Mouse (Mus musculus) embryonic stem cell, embryonic (primary cell): Measurements from ENCODE around the gene Pter.

ENCODE experiments used
- CTCF ChIA-PET, 4 experiments: fragments of 300-600 bp in 2 of 4; fragments of 350-600 bp in 2 of 4; sonication (Branson Sonifier 250); formaldehyde crosslinking; loops; one replicate each; lab custom pipeline; 2022; ENCODE audit warnings: inconsistent platforms in 2 of 4; lab: Charles Lee
- POLR2A ChIA-PET, 4 experiments: fragments of 300-600 bp in 2 of 4; fragments of 350-600 bp in 2 of 4; sonication (Branson Sonifier 250); formaldehyde crosslinking; loops; one replicate each; lab custom pipeline; 2022; ENCODE audit warnings: antibody characterized with exemption in 4 of 4, inconsistent platforms in 1 of 4; lab: Charles Lee

The Pter gene

DNA sequence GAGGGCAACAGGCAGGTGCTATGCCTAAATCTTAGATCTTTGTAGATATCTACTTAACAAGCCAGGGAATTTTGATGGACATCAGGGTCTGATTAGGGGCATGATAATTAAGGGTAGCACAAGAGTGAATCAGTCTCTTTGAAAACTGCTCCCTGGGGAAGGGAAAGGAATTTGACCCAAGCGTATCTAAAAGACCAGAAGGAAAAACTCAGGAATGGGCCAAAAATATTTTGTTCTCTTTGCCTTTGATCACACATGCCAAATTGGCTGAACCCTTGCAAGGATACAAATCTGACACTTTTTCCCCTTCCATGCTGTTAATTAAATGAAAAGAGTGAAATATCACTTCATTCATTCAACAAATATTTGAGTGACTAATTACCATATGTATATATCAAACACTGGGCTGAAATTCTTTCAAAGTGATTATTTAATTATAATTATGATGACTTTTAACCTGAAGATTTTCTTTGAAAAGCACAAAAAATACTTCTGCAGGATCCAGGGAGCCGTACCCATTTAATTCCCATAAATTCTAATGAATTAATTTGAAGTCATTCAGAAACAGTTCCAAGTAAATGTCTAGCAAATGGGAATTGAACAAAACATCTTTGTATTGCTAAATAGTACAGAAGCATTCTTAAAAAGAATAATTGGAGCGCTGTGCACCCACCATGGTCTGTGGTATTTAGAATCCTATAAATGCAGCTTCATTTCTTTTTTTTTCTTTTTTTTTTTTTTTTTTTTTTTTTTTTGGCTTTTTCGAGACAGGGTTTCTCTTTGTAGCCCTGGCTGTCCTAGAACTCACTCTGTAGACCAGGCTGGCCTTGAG lies 61.3 kb downstream of the Pter start:
- POLR2A ChIA-PET = interaction anchor here in 1 of 4 experiments (0.6 kb wide), 3 partner anchors 18 to 323 kb away, joined by 4 to 6 read pairs (median 5); no protein-coding TSS in a partner anchor
- CTCF ChIA-PET = no interaction called here

DNA sequence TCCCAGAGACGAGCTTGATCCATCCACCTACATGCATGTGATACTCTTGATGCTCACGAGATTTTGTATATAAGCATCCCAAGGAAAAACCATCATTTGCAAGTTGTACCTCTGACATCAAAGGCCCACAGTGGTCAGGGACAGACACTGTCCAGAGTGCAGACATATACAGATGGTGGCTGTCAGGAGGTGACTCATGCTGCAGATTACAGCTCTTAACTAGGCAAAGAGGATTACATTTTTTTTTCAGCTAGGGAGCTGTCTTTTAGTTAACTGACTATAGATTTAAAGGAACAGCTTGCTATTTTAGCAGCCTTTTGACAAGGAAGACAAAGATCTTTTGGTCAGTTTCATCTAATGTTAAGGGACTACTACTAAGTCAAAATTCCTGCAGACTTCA lies 76.2 kb downstream of the Pter start:
- CTCF ChIA-PET = no interaction called here
- POLR2A ChIA-PET = interaction anchor here in 2 of 4 experiments (0.6 to 0.7 kb wide), 2 partner anchors 31 to 319 kb away, joined by 3 to 5 read pairs; no protein-coding TSS in a partner anchor

DNA sequence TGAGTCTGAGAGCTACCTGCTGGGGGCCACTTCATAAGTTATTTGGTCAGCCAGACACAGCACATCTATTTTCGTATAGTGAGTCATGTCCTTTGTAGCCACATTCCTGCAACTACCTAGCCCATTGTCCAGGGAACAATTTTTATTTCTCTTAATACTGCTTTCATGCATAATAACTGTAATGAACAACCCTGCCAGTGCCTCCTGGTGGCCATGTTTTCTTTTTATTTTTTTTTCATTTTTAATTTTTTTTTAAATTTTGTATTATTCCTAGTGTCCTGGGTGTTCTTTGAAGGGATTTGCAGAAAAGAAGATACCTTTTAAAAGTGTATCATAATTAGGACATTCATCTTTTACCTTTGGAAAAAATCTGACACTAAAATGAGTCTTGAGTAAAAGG lies 84.6 kb downstream of the Pter start:
- ChIA-PET CTCF (no interaction called here), POLR2A (no interaction called here)

DNA sequence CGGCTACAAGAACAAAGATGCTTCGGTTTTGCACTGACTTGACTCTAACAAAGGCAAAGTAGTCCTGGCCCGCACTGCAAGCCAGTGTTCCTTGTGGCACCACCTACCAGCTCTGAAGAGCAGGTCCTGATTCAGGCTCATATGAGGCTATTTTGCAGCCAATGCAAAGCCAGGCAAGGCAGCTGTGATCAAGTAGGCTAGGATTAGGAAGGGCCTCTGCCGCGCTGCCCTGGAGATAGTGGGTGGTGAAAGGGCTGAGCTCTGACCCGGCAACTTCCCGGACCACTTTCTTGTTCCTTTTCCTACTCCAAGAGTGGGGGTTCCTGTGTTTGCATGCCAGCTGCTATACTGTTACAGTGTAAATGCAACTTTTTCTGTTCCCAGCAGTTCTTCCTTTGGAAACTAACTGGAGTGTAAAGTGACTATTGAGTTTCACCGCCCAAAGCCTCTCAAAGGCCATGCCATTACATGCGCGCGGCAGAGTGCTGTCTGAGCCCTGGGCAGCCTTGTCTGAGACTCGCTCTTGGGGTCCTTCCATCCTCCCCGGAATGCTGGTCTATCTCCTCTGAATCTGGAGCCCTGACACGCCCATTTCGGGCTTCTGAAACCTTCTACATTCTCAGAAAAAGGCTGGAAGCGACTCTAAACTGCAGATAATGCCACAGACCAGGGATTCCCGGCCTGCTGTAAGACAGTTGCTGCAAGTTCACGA lies 85.6 kb downstream of the Pter start:
- ChIA-PET CTCF (no interaction called here), POLR2A (no interaction called here)

DNA sequence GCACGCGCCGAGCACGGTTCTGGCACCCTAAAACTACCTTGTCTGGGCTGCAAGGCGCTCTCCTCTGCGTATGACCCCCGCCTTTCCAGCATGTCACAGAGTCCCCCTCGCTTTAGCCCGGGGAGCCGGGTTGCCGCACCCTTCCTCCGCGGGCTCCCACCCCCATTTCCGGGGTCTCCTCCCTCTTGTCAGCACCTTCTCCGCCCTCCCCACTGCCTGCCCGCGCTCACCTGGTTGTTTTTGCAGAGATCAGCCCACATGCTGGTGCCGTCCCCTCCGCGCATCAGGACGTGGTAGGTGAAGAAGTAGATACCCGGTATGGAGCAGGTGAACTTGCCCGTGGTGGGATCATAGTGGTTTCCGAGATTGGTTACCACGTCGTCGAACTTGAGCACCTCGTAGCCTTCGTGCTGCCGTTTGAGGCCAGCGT lies 86.2 kb downstream of the Pter start:
- POLR2A ChIA-PET = no interaction called here
- CTCF ChIA-PET = no interaction called here

DNA sequence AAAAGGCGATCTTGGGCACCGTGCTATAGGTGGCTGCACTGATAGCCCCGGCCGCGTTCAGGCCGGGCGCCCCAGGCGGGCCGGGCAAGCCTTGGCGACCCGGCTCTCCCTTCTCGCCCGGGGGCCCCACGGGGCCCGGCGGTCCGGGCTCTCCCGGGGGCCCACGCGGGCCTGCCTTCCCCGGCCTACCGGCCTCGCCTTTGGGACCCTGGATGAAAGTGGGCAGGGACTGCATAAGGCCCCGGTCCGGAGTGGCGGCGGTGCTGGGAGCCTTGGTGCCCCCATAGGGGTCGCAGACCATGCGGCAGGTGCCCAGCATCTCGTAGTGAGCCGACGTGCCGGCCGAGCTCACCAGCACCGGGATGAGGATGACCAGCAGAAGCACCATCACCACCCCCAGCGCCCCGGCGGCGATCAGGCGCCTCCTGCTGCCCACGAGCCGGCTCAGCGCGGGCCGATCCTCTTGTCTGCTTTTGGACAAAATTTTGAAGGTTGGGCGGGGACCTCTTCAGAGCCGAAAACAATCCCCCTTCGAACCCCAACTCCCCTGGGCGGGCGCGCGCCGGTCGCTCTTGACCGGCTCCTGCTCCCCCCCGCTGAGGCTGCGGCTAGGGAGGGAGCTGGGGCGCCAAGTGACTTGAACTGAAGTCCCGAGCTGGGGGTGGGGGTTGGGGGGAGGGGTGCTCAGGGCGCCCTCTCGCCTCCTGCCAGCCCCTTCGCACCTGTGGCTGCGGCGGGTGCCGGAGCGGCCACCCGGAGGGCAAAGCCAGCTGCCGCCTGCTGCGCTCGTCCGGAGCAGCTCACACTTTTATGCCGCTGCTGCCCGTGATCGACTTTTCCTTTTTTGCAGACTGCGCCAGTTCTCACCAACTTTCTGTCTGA lies 86.9 kb downstream of the Pter start:
- POLR2A ChIA-PET = interaction anchor here in 1 of 4 experiments (0.6 to 0.9 kb wide), 4 partner anchors 32 to 1231 kb away, joined by 3 to 4 read pairs (median 4); no protein-coding TSS in a partner anchor

DNA sequence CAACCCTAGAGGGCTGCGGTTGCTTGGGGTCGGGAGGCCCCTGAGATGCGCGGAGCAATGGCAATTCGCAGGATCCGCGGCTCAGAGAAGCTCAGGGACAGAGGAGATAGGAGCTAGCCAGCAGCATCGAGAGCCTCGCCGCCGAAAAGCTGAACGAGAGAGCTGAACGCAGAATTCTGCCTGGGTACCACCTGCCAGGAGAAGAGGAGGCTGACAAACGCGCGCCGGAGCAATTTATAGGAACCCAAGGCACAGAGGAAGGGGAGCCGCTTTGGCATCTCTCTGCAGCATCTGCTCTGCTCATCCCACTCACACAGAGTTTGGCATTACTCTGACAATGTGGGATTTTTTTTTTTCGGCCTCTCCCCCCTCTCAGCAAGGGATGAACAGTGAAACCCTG lies 87.6 kb downstream of the Pter start, which contains the start of gene C1ql3:
TSS of gene C1ql3 (minus strand) at position 335 of the 400 bp plus-strand sequence.
- ChIA-PET CTCF (interaction anchor here in 2 of 4 experiments (0.6 kb wide), 2 partner anchors 65 to 181 kb away, joined by 3 to 5 read pairs; no protein-coding TSS in a partner anchor), POLR2A (interaction anchor here in 1 of 4 experiments (0.7 to 0.9 kb wide), 3 partner anchors 176 to 1232 kb away, joined by 3 to 4 read pairs (median 4); no protein-coding TSS in a partner anchor)

More for the DNA sequence above, 86.9 kb downstream of the Pter start:
- CTCF ChIA-PET = interaction anchor here in 1 of 4 experiments (0.6 kb wide), 1 partner anchor 30 kb away, joined by 3 read pairs; no protein-coding TSS in a partner anchor

DNA sequence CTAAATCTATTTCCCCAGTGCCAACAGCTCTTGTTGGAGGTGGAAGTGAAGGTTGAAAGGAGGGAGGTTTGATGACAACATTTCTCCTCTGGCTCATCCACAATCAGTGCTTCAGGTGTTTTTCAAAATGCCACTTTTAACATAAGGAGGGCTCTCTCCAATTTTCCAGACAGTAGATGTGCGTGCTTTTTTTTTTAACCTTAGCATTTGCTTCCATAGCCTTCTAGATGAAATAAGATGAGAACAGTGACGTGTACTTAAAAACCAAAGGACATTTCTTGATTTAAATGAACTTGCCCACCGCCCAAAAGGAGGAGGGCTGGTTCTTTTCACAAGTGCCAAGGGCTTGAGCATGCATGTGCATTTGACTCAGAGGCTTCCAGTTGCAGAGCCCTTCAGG lies 88.1 kb downstream of the Pter start:
- ChIA-PET CTCF (interaction anchor here in 2 of 4 experiments (0.6 kb wide), 2 partner anchors 65 to 180 kb away, joined by 3 to 5 read pairs; no protein-coding TSS in a partner anchor), POLR2A (no interaction called here)

DNA sequence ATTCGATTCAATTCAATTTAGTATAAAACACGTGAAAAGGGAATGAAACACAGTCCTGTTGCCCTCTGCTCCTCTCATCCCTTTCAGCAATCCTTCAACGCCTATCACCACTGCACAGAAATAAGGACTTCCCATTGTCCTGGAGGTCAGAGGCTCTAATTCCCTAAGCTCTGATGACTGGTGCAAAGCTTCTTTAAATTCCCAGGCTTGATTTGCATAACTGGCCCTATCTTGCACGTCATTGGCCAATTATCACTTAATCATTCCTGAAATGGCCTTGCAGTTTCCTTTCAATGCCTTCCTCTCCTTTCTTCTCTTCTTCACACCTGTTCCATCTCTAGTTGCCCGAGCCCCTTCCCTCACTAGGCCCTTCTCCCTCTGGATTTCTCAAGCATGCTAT lies 94.5 kb downstream of the Pter start:
- ChIA-PET POLR2A (no interaction called here), CTCF (no interaction called here)

DNA sequence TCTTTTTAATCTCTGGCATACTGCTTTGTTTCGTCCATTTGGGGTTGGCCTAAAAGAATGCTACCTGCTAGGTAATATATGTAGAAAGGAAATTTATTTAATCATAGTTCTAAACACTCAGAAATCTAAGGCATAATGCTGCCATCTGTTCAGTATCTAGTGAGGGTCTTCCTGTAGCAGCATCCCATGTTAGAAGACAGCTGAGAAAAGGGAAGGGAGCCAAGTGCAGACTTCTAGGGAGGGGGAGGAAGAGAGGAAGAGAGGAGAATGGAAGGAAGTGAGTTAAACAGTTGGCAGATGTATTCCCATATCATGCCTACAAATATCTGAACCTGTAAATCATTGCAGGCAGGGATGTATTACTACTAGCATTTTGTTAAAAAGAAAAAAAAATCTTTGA lies 95.0 kb downstream of the Pter start:
- CTCF ChIA-PET = no interaction called here

DNA sequence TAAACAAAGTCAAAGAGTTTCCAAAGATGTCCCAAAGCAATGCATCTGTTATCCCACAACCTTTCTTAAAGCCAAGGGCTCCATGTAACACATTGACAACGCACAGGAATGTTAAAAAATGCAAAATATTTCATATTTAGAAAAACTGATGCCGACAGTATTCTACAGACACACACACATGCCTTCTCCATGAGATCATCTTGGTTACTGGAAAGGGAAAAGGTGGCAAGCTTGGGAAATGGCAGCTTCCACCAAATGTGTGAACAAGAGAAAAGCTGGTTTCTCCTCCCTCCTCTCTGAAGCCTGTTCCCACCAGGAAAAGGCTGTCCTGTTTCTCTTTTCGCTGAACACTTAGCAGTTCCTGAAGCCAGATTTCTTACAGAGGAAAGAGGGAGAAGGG lies 114.9 kb downstream of the Pter start:
- CTCF ChIA-PET = no interaction called here
- POLR2A ChIA-PET = interaction anchor here in 1 of 4 experiments (1.9 kb wide), 1 partner anchor 11 kb away, joined by 4 read pairs; no protein-coding TSS in a partner anchor

More for the DNA sequence above, 95.0 kb downstream of the Pter start:
- POLR2A ChIA-PET = no interaction called here

DNA sequence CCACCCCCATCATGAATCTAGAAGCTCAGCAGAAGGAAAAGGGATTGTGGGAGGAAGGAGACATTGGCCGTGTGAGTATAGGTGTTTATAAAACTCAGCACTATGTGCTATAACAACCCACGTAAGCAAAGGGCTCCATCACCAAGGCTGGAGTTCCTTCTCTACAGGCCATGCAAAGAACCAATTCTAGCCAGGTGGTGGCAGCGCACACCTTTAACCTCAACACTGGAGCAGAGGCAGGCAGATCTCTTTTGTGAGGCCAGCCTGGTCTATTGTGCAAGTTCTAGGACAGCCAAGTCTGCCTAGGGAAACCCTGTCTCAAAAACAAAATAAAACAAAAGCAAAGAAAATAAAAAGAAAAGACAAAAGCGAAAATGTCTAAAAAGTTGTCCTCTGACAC lies 115.9 kb downstream of the Pter start:
- ChIA-PET POLR2A (no interaction called here), CTCF (no interaction called here)

DNA sequence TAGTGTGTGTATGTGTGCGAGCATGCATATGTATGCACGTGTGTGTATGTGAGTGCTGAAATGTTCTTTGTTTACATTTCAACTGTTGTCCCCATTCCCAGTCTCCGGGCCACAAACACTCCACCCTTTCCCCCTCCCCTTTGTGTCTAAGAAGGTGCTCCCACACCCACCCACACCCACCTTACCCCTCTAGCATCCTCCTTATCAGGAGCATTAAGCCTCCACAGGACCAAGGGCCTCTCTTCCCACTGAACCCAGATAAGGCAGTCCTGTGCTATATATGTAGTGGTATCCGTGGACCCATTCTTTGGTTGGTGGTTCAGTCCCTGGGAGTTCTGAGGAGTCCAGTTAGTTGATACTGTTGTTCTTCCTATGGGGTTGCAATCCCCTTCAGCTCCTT lies 120.7 kb downstream of the Pter start:
- POLR2A ChIA-PET = no interaction called here
- CTCF ChIA-PET = no interaction called here

DNA sequence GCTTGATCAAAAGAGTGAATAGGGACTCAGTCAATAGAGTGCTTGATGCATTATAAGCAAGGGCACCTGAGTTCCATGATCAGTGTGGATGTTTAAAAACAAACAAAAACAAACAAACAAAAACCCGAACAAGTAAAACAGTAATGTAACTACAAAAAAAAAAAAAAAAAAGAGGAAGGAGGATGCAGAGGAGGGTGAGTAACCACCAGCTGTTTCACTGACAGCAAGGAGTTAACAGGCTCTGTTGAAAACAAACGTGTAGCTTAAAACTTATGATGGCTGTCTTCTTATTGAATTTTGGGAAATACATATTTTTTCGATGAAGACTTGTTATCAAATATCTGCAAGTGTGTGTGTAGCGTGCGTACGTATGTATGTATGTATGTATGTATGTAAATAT lies 124.8 kb downstream of the Pter start:
- POLR2A ChIA-PET = interaction anchor here in 1 of 4 experiments (0.6 kb wide), 1 partner anchor 29 kb away, joined by 3 read pairs; no protein-coding TSS in a partner anchor
- CTCF ChIA-PET = no interaction called here
